Mouse (Mus musculus) forebrain, embryonic 10.5 days (tissue): Measurements from ENCODE around the gene Vps8. TPM values are rescaled to one million over a fixed set of nuclear protein-coding genes. Genes with fewer than 3 reads are reported as not detected.

ENCODE experiments used
- DNase-seq: peaks from one replicate; pipeline ENCODE4 v3.0.0-alpha.2; 2017; ENCODE audit warnings: low spot score; ENCODE audit errors: extremely low spot score
- H3K27ac ChIP-seq: fragments of 300-500 bp; sonication (generic); 2 replicates; pipeline ENCODE4 v1.5.1; 2016; ENCODE audit warnings: mild to moderate bottlenecking
- H3K27me3 ChIP-seq: fragments of 300-500 bp; sonication (generic); 2 replicates; pipeline ENCODE4 v1.6.1; 2016; ENCODE audit warnings: mild to moderate bottlenecking; ENCODE audit not compliant: poor library complexity, severe bottlenecking
- H3K36me3 ChIP-seq: fragments of 300-500 bp; sonication (generic); replicated peaks from 2 replicates; pipeline ENCODE4 v1.6.1; 2016; ENCODE audit warnings: mild to moderate bottlenecking, moderate library complexity
- H3K4me1 ChIP-seq: fragments of 300-500 bp; sonication (generic); 2 replicates; pipeline ENCODE4 v1.6.1; 2016
- H3K4me3 ChIP-seq: fragments of 300-500 bp; sonication (generic); 2 replicates; pipeline ENCODE4 v1.5.1; 2016; ENCODE audit warnings: mild to moderate bottlenecking, moderate library complexity
- H3K9me3 ChIP-seq: fragments of 300-500 bp; sonication (generic); 2 replicates; pipeline ENCODE4 v1.6.1; 2016; ENCODE audit warnings: mild to moderate bottlenecking, moderate library complexity
- WGBS: fragments of 180-500 bp; shearing (Covaris S2); methylation state at CpG from one replicate; pipeline ENCODE4 v1.1.7; 2016; 5-methylcytosine and 5-hydroxymethylcytosine counted together
- polyA plus RNA-seq: library from polyadenylated mRNA; unstranded; fragments of >200 nt; fragmentation: Nextera tagmentation; extraction: Ambion mirVana; gene quantifications from 2 replicates; pipeline ENCODE4 v1.2.1, GENCODE M21; 2016

Gene Vps8
- 19.7 and 21.0 TPM in 2 replicates for polyA plus RNA-seq

GRCm38 (mm10) chr16:21422645-21423545 is at the start of gene Vps8:
TSS of gene Vps8 (plus strand) at chr16:21423118.
- Histone ChIP-seq H3K4me3 (peak within 1 kb of the TSS; percentile 82), H3K36me3 (no peaks in the 10 kb centered on the region), H3K9me3 (no peaks in the 10 kb centered on the region), H3K4me1 (peaks cover 19% of the 10 kb centered on the region), H3K27ac (peak within 1 kb of the TSS; percentile 90), H3K27me3 (no peaks in the 10 kb centered on the region)
- peak; percentile 91 for DNase-seq
- WGBS, result under 1% methylated on average over 71 of the region's 71 CpGs

GRCm38 (mm10) chr16:21373316-21373960 is 49.5 kb upstream of the Vps8 start:
- Histone ChIP-seq H3K4me3 (no peak overlapping the region), H3K9me3 (no peaks in the 10 kb centered on the region), H3K4me1 (peaks cover 34% of the 10 kb centered on the region), H3K27ac (no peak overlapping the region), H3K27me3 (peaks cover 54% of the 10 kb centered on the region), H3K36me3 (no peaks in the 10 kb centered on the region)
- no peak for DNase-seq
- 63% methylated on average over 7 of the region's 7 CpGs for WGBS

- peaks cover 58% of the 10 kb centered on the region for H3K27me3 ChIP-seq
- H3K9me3 ChIP-seq, result no peaks in the 10 kb centered on the region
- no peak overlapping the region for H3K4me3 ChIP-seq
- H3K27ac ChIP-seq, result no peak overlapping the region
- 87% methylated on average over 4 of the region's 6 CpGs for WGBS
- no peaks in the 10 kb centered on the region for H3K36me3 ChIP-seq
- H3K4me1 ChIP-seq, result peaks cover 34% of the 10 kb centered on the region
- DNase-seq, result no peak
These were observed 48.9 kb upstream of the Vps8 start for GRCm38 (mm10) chr16:21374067-21374466.

GRCm38 (mm10) chr16:21375147-21375546 is 47.8 kb upstream of the Vps8 start:
- H3K27me3 ChIP-seq, result peaks cover 65% of the 10 kb centered on the region
- no peaks in the 10 kb centered on the region for H3K9me3 ChIP-seq
- no peak overlapping the region for H3K27ac ChIP-seq
- 86% methylated on average over 8 of the region's 8 CpGs for WGBS
- peaks cover 24% of the 10 kb centered on the region for H3K4me1 ChIP-seq
- H3K36me3 ChIP-seq, result no peaks in the 10 kb centered on the region
- H3K4me3 ChIP-seq, result no peak overlapping the region
- DNase-seq, result no peak

GRCm38 (mm10) chr16:21376316-21376715 is 46.6 kb upstream of the Vps8 start:
- no peak overlapping the region for H3K4me3 ChIP-seq
- H3K27me3 ChIP-seq, result peaks cover 75% of the 10 kb centered on the region
- H3K36me3 ChIP-seq, result no peaks in the 10 kb centered on the region
- peaks cover 23% of the 10 kb centered on the region for H3K4me1 ChIP-seq
- peak overlapping the region; percentile 74 for H3K27ac ChIP-seq
- 91% methylated on average over 8 of the region's 8 CpGs for WGBS
- H3K9me3 ChIP-seq, result no peaks in the 10 kb centered on the region
- no peak for DNase-seq

GRCm38 (mm10) chr16:21376949-21377604 is 45.8 kb upstream of the Vps8 start:
- Histone ChIP-seq H3K36me3 (no peaks in the 10 kb centered on the region), H3K4me1 (peaks cover 26% of the 10 kb centered on the region), H3K27me3 (peaks cover 76% of the 10 kb centered on the region), H3K4me3 (no peak overlapping the region), H3K27ac (peak overlapping the region; percentile 74), H3K9me3 (no peaks in the 10 kb centered on the region)
- 42% methylated on average over 7 of the region's 7 CpGs for whole genome bisulfite sequencing
- no peak for DNase-seq

GRCm38 (mm10) chr16:21377605-21377968 is 45.3 kb upstream of the Vps8 start:
- 53% methylated on average over 4 of the region's 4 CpGs for WGBS
- Histone ChIP-seq H3K27me3 (peaks cover 74% of the 10 kb centered on the region), H3K9me3 (no peaks in the 10 kb centered on the region), H3K4me3 (no peak overlapping the region), H3K4me1 (peaks cover 31% of the 10 kb centered on the region), H3K27ac (peak overlapping the region; percentile 74), H3K36me3 (no peaks in the 10 kb centered on the region)
- no peak for DNase-seq

GRCm38 (mm10) chr16:21381469-21381868 is 41.4 kb upstream of the Vps8 start:
- no peak for DNase-seq
- Histone ChIP-seq H3K9me3 (no peaks in the 10 kb centered on the region), H3K4me3 (no peak overlapping the region), H3K4me1 (peaks cover 44% of the 10 kb centered on the region), H3K27ac (no peak overlapping the region), H3K27me3 (peaks cover 46% of the 10 kb centered on the region), H3K36me3 (no peaks in the 10 kb centered on the region)
- 78% methylated on average over 1 of the region's 1 CpGs for WGBS

GRCm38 (mm10) chr16:21382152-21382911 is 40.6 kb upstream of the Vps8 start:
- peaks cover 46% of the 10 kb centered on the region for H3K27me3 ChIP-seq
- WGBS, result 30% methylated on average over 11 of the region's 11 CpGs
- H3K4me1 ChIP-seq, result peaks cover 44% of the 10 kb centered on the region
- H3K9me3 ChIP-seq, result no peaks in the 10 kb centered on the region
- H3K36me3 ChIP-seq, result no peaks in the 10 kb centered on the region
- H3K27ac ChIP-seq, result no peak overlapping the region
- no peak overlapping the region for H3K4me3 ChIP-seq
- DNase-seq, result no peak

- no peak for DNase-seq
- no peak overlapping the region for H3K27ac ChIP-seq
- H3K36me3 ChIP-seq, result no peaks in the 10 kb centered on the region
- H3K9me3 ChIP-seq, result no peaks in the 10 kb centered on the region
- no peak overlapping the region for H3K4me3 ChIP-seq
- H3K4me1 ChIP-seq, result peaks cover 64% of the 10 kb centered on the region
- peaks cover 32% of the 10 kb centered on the region for H3K27me3 ChIP-seq
- WGBS, result 75% methylated on average over 14 of the region's 14 CpGs
These were observed 36.7 kb upstream of the Vps8 start for GRCm38 (mm10) chr16:21385926-21386881.

GRCm38 (mm10) chr16:21389316-21389715 is 33.6 kb upstream of the Vps8 start:
- 25% methylated on average over 3 of the region's 3 CpGs for WGBS
- H3K9me3 ChIP-seq, result no peaks in the 10 kb centered on the region
- H3K4me3 ChIP-seq, result no peak overlapping the region
- DNase-seq, result no peak
- peaks cover 61% of the 10 kb centered on the region for H3K4me1 ChIP-seq
- peak overlapping the region; percentile 30; the same call in 1 of the 2 replicates for H3K27ac ChIP-seq
- peaks cover 41% of the 10 kb centered on the region for H3K27me3 ChIP-seq
- H3K36me3 ChIP-seq, result no peaks in the 10 kb centered on the region
